In genomic region chr11:106730714-106731113, GRCm38 (mm10) we compare ENCODE assay signal across 13 mouse cellular contexts. TPM values are rescaled to one million over a fixed set of nuclear protein-coding genes. Genes with fewer than 3 reads are reported as not detected.
DNase-seq lines count a peak whose midpoint lies in the region; ATAC-seq and TF ChIP-seq lines count a peak whose summit lies in the region.
"Had no signal": no experiment of that assay in that cellular context is flagged by ENCODE, and none has a peak within 500 bp of the region (broad histone marks: within the 10 kb centered on the region; RNA-seq: fewer than 3 reads in every experiment).

No protein-coding gene starts in this region.

- no peaks in the 10 kb centered on the region for H3K36me3 ChIP-seq in lung, embryonic 14.5 days (ENCODE audit: insufficient read depth)
- no peaks in the 10 kb centered on the region for H3K36me3 ChIP-seq in heart, embryonic 14.5 days (ENCODE audit: control insufficient read depth, insufficient read depth, low read length)
- H3K36me3 ChIP-seq in liver, postnatal 0 days (replicated peaks; ENCODE audit: insufficient read depth, low read length) = no peaks in the 10 kb centered on the region
- H3K36me3 ChIP-seq: embryonic facial prominence, embryonic 15.5 days had no signal

- no peaks in the 10 kb centered on the region for H3K27me3 ChIP-seq in lung, embryonic 14.5 days (ENCODE audit: insufficient read depth, low read length)
- no peaks in the 10 kb centered on the region for H3K27me3 ChIP-seq in heart, embryonic 14.5 days (ENCODE audit: control insufficient read depth, insufficient read depth, low read length)
- no peaks in the 10 kb centered on the region for H3K27me3 ChIP-seq in liver, postnatal 0 days (ENCODE audit: insufficient read depth, low read length)
- H3K27me3 ChIP-seq: embryonic facial prominence, embryonic 15.5 days; forebrain, embryonic 13.5 days had no signal

- peak; percentile 41; the same call in 1 of the 2 replicates for ATAC-seq in lung, embryonic 14.5 days (ENCODE audit: insufficient read depth)
- peak; percentile 77 for ATAC-seq in heart, embryonic 14.5 days (ENCODE audit: insufficient number of reproducible peaks, insufficient read depth, low FRiP score, low read depth)
- ATAC-seq in liver, postnatal 0 days = no peak
- ATAC-seq: forebrain, embryonic 13.5 days had no signal

- no peak for DNase-seq in gastrocnemius, adult 2 months
- DNase-seq in gastrocnemius, postnatal 10 days = no peak
- peak; percentile 72 for DNase-seq in lung, embryonic 14.5 days
- no peak for DNase-seq in lung, postnatal 10 days
- peak; percentile 34 for DNase-seq in kidney, postnatal 10 days
- no peak for DNase-seq in liver, postnatal 0 days
- no peak for DNase-seq in cerebellum, adult 11 months
- DNase-seq: B cell, adult 2 months; cerebellum, adult 18-20 months had no signal

- intact Hi-C loops in gastrocnemius, adult 2 months (cut with DNase I) = no loop called here

- no peak overlapping the region for H3K4me2 ChIP-seq in lung, embryonic 14.5 days
- H3K4me2 ChIP-seq in heart, embryonic 14.5 days (ENCODE audit: low read length) = peak overlapping the region; percentile 28
- H3K4me2 ChIP-seq in liver, postnatal 0 days (ENCODE audit: low read depth, low read length) = no peak overlapping the region
- H3K4me2 ChIP-seq: embryonic facial prominence, embryonic 15.5 days; forebrain, embryonic 13.5 days; liver, embryonic 11.5 days had no signal

- no peaks in the 10 kb centered on the region for H3K4me1 ChIP-seq in lung, embryonic 14.5 days (ENCODE audit: insufficient read depth)
- H3K4me1 ChIP-seq in heart, embryonic 14.5 days (ENCODE audit: control insufficient read depth in 2 of 2, insufficient read depth in 2 of 2, low read length in 2 of 2) = peaks cover 18 to 33% of the 10 kb centered on the region in 2 experiments
- H3K4me1 ChIP-seq in liver, postnatal 0 days (ENCODE audit: insufficient read depth) = peaks cover 12% of the 10 kb centered on the region

- TF ChIP-seq EP300 in liver, postnatal 0 days (IDR thresholded peaks at IDR 0.05; ENCODE audit: low read depth) = no peak

- H3K4me3 ChIP-seq in gastrocnemius, adult 2 months = no peak overlapping the region
- no peak overlapping the region for H3K4me3 ChIP-seq in lung, embryonic 14.5 days (ENCODE audit: low read depth, low read length)
- no peak overlapping the region for H3K4me3 ChIP-seq in heart, embryonic 14.5 days (ENCODE audit: control insufficient read depth in 1 of 2, insufficient read depth in 1 of 2, low read depth in 1 of 2, low read length in 2 of 2)
- no peak overlapping the region for H3K4me3 ChIP-seq in liver, postnatal 0 days (ENCODE audit: low read depth, low read length)
- H3K4me3 ChIP-seq: embryonic facial prominence, embryonic 15.5 days; forebrain, embryonic 13.5 days had no signal

- H3K9me3 ChIP-seq in lung, embryonic 14.5 days (ENCODE audit: low read depth, low read length) = no peaks in the 10 kb centered on the region
- H3K9me3 ChIP-seq in heart, embryonic 14.5 days (ENCODE audit: control insufficient read depth, low read length) = peaks cover 6% of the 10 kb centered on the region; the same call in 1 of the 2 replicates
- no peaks in the 10 kb centered on the region for H3K9me3 ChIP-seq in liver, postnatal 0 days (ENCODE audit: low read length)
- H3K9me3 ChIP-seq: embryonic facial prominence, embryonic 15.5 days had no signal

- TF ChIP-seq CTCF in gastrocnemius, adult 2 months (IDR thresholded peaks at IDR 0.05) = no peak
- TF ChIP-seq CTCF in lung, embryonic 14.5 days (IDR thresholded peaks at IDR 0.05; ENCODE audit: low read depth) = no peak
- TF ChIP-seq CTCF in liver, postnatal 0 days (IDR thresholded peaks at IDR 0.05; ENCODE audit: low read depth) = no peak

- no peak overlapping the region for H3K9ac ChIP-seq in lung, embryonic 14.5 days
- peak overlapping the region; percentile 27; the same call in 1 of the 2 replicates for H3K9ac ChIP-seq in heart, embryonic 14.5 days (ENCODE audit: low read length)
- H3K9ac ChIP-seq in liver, postnatal 0 days (replicated peaks) = no peak overlapping the region
- H3K9ac ChIP-seq: embryonic facial prominence, embryonic 15.5 days; forebrain, embryonic 13.5 days had no signal

- 17% methylated on average over 4 of the region's 4 CpGs for WGBS in lung, embryonic 14.5 days
- 3% methylated on average over 4 of the region's 4 CpGs for WGBS in heart, embryonic 14.5 days
- 40% methylated on average over 4 of the region's 4 CpGs for WGBS in liver, postnatal 0 days (ENCODE audit: insufficient replicate concordance)

- peak overlapping the region; percentile 68 for H3K27ac ChIP-seq in gastrocnemius, adult 2 months
- peak overlapping the region; percentile 59; the same call in 1 of the 2 replicates for H3K27ac ChIP-seq in lung, embryonic 14.5 days (ENCODE audit: low read depth)
- peak overlapping the region; percentile 83 to 91 for H3K27ac ChIP-seq in heart, embryonic 14.5 days (replicated peaks in 1 of 2; ENCODE audit: control insufficient read depth in 1 of 2, insufficient read depth in 1 of 2, low read depth in 2 of 2, low read length in 2 of 2)
- no peak overlapping the region for H3K27ac ChIP-seq in liver, postnatal 0 days (ENCODE audit: low read depth)
- H3K27ac ChIP-seq: embryonic facial prominence, embryonic 15.5 days; forebrain, embryonic 13.5 days had no signal

RNA-seq across cellular contexts. Expression of gene Pecam1, which starts 19.7 kb away (rescaled TPM):
- 10 to 100 TPM; 37.1 to 43.8 TPM for total RNA-seq in gastrocnemius, adult 2 months (2021)
- total RNA-seq in gastrocnemius, postnatal 10 days (2021) = 100 to 1,000 TPM; 104 to 118 TPM
- 89.5 and 95.9 TPM in 2 replicates for polyA plus RNA-seq in lung, embryonic 14.5 days (2014; fragmentation: Nextera tagmentation; extraction: Ambion mirVana)
- 69.9 and 79.5 TPM in 2 replicates for polyA plus RNA-seq in heart, embryonic 14.5 days (2014; fragmentation: Nextera tagmentation; extraction: Ambion mirVana)
- 9.2 TPM in 2 replicates for polyA plus RNA-seq in liver, postnatal 0 days (2015; fragmentation: Nextera tagmentation; extraction: Ambion mirVana)

RNA-seq across cellular contexts. Expression of gene Milr1, which starts 20.3 kb away (rescaled TPM):
- total RNA-seq in gastrocnemius, adult 2 months (2021) = not detected
- total RNA-seq in gastrocnemius, postnatal 10 days (2021) = 1 to 10 TPM; 1.0 to 1.2 TPM
- polyA plus RNA-seq in lung, embryonic 14.5 days (2014; fragmentation: Nextera tagmentation; extraction: Ambion mirVana) = 1.6 and 1.7 TPM in 2 replicates
- 1.6 and 2.0 TPM in 2 replicates for polyA plus RNA-seq in heart, embryonic 14.5 days (2014; fragmentation: Nextera tagmentation; extraction: Ambion mirVana)
- polyA plus RNA-seq in liver, postnatal 0 days (2015; fragmentation: Nextera tagmentation; extraction: Ambion mirVana) = 4.1 and 5.1 TPM in 2 replicates

RNA-seq across cellular contexts. Expression of gene Polg2, which starts 48.6 kb away (rescaled TPM):
- total RNA-seq in gastrocnemius, adult 2 months (2021) = 1 to 10 TPM; 2.4 to 3.3 TPM
- total RNA-seq in gastrocnemius, postnatal 10 days (2021) = 1 to 10 TPM; 4.9 to 5.2 TPM
- 8.6 and 9.9 TPM in 2 replicates for polyA plus RNA-seq in lung, embryonic 14.5 days (2014; fragmentation: Nextera tagmentation; extraction: Ambion mirVana)
- 7.4 and 10.0 TPM in 2 replicates for polyA plus RNA-seq in heart, embryonic 14.5 days (2014; fragmentation: Nextera tagmentation; extraction: Ambion mirVana)
- 7.9 and 8.4 TPM in 2 replicates for polyA plus RNA-seq in liver, postnatal 0 days (2015; fragmentation: Nextera tagmentation; extraction: Ambion mirVana)

RNA-seq across cellular contexts. Expression of gene Ddx5, which starts 58.3 kb away (rescaled TPM):
- total RNA-seq in gastrocnemius, adult 2 months (2021) = 100 to 1,000 TPM; 261 to 265 TPM
- total RNA-seq in gastrocnemius, postnatal 10 days (2021) = 100 to 1,000 TPM; 281 to 345 TPM
- polyA plus RNA-seq in lung, embryonic 14.5 days (2014; fragmentation: Nextera tagmentation; extraction: Ambion mirVana) = 408 and 429 TPM in 2 replicates
- polyA plus RNA-seq in heart, embryonic 14.5 days (2014; fragmentation: Nextera tagmentation; extraction: Ambion mirVana) = 232 and 251 TPM in 2 replicates
- 114 and 115 TPM in 2 replicates for polyA plus RNA-seq in liver, postnatal 0 days (2015; fragmentation: Nextera tagmentation; extraction: Ambion mirVana)

RNA-seq across cellular contexts. Expression of gene Cep95, which starts 58.3 kb away (rescaled TPM):
- total RNA-seq in gastrocnemius, adult 2 months (2021) = 1 to 10 TPM; 3.7 to 5.6 TPM
- 1 to 10 TPM; 5.5 to 8.7 TPM for total RNA-seq in gastrocnemius, postnatal 10 days (2021)
- 17.1 and 18.8 TPM in 2 replicates for polyA plus RNA-seq in lung, embryonic 14.5 days (2014; fragmentation: Nextera tagmentation; extraction: Ambion mirVana)
- polyA plus RNA-seq in heart, embryonic 14.5 days (2014; fragmentation: Nextera tagmentation; extraction: Ambion mirVana) = 12.9 and 14.4 TPM in 2 replicates
- polyA plus RNA-seq in liver, postnatal 0 days (2015; fragmentation: Nextera tagmentation; extraction: Ambion mirVana) = 4.6 and 5.1 TPM in 2 replicates

Comparison
In these comparisons a context has a peak if more than half of its experiments do, and no peak if none do; other contexts are left out.
1. DNase-seq: peak in lung, embryonic 14.5 days (single experiment) and kidney, postnatal 10 days (single experiment); none in gastrocnemius, adult 2 months (single experiment), gastrocnemius, postnatal 10 days (single experiment), lung, postnatal 10 days (single experiment), liver, postnatal 0 days (single experiment) and cerebellum, adult 11 months (single experiment).